Mouse (Mus musculus) heart, embryonic 13.5 days (tissue): ENCODE data around the gene Rhox1. TPM values are rescaled to one million over a fixed set of nuclear protein-coding genes. Genes with fewer than 3 reads are reported as not detected.
"Not testable (repeated sequence)": the region's sequence is repeated elsewhere in the genome, so short reads cannot be mapped to it uniquely, and the experiment has no call there.

Source experiments
- ATAC-seq: fragments of 200-750 bp; cut with Nextera tagmentation; 2 replicates; pipeline ENCODE4 v1.8.0; 2017; ENCODE audit warnings: moderate TSS enrichment; ENCODE audit not compliant: insufficient number of reproducible peaks, low FRiP score, low TSS enrichment; ENCODE audit errors: extremely low read depth
- H3K27ac ChIP-seq: fragments of 300-500 bp; sonication (generic); replicated peaks from 2 replicates; pipeline ENCODE4 v1.5.1; 2015; ENCODE audit warnings: moderate library complexity, mild to moderate bottlenecking, inconsistent platforms
- H3K27me3 ChIP-seq: fragments of 300-500 bp; sonication (generic); replicated peaks from 2 replicates; pipeline ENCODE4 v1.6.1; 2015; ENCODE audit warnings: mild to moderate bottlenecking, inconsistent platforms
- H3K36me3 ChIP-seq: fragments of 300-500 bp; sonication (generic); 2 replicates; pipeline ENCODE4 v1.6.1; 2015; ENCODE audit warnings: mild to moderate bottlenecking, inconsistent platforms
- H3K4me1 ChIP-seq: fragments of 300-500 bp; sonication (generic); 2 replicates; pipeline ENCODE4 v1.6.1; 2015; ENCODE audit warnings: inconsistent platforms
- H3K4me2 ChIP-seq: fragments of 300-500 bp; sonication (generic); 2 replicates; pipeline ENCODE4 v1.6.1; 2015; ENCODE audit warnings: inconsistent platforms, mild to moderate bottlenecking, moderate library complexity
- H3K4me3 ChIP-seq: fragments of 300-500 bp; sonication (generic); 2 replicates; pipeline ENCODE4 v1.5.1; 2015; ENCODE audit warnings: moderate library complexity, mild to moderate bottlenecking, inconsistent platforms
- H3K9ac ChIP-seq: fragments of 300-500 bp; sonication (generic); 2 replicates; pipeline ENCODE4 v1.6.1; 2015; ENCODE audit warnings: inconsistent platforms, mild to moderate bottlenecking, moderate library complexity
- H3K9me3 ChIP-seq: fragments of 300-500 bp; sonication (generic); 2 replicates; pipeline ENCODE4 v1.6.1; 2016; ENCODE audit warnings: inconsistent platforms
- WGBS: fragments of 180-500 bp; shearing (Covaris S2); methylation state at CpG from one replicate; pipeline ENCODE4 v1.1.7; 2015; ENCODE audit warnings: mixed read lengths; 5-methylcytosine and 5-hydroxymethylcytosine counted together
- polyA plus RNA-seq: library from polyadenylated mRNA; unstranded; fragments of >200 nt; fragmentation: Nextera tagmentation; extraction: Ambion mirVana; gene quantifications from 2 replicates; pipeline ENCODE4 v1.2.1, GENCODE M21; 2015

Gene Rhox1
- not detected in 2 replicates for polyA plus RNA-seq

- H3K27ac ChIP-seq, H3K36me3 ChIP-seq, ATAC-seq, H3K27me3 ChIP-seq, H3K9ac ChIP-seq, H3K4me3 ChIP-seq, H3K4me1 ChIP-seq, H3K9me3 ChIP-seq, H3K4me2 ChIP-seq: not testable (repeated sequence)
- WGBS, result 53% methylated on average over 1 of the region's 1 CpGs
Measured at GRCm38 (mm10) chrX:37222158-37222557, at the start of gene Rhox1. TSS of gene Rhox1 (minus strand) at chrX:37222258.

GRCm38 (mm10) chrX:37265038-37265437 lies 43.0 kb upstream of the Rhox1 start, which contains the start of gene Rhox4a:
TSS of gene Rhox4a (plus strand) at chrX:37265338.
- H3K4me1 ChIP-seq, H3K4me3 ChIP-seq, H3K36me3 ChIP-seq, H3K9ac ChIP-seq, ATAC-seq, H3K9me3 ChIP-seq, H3K27me3 ChIP-seq, H3K4me2 ChIP-seq, H3K27ac ChIP-seq: not testable (repeated sequence)
- 97% methylated on average over 11 of the region's 19 CpGs for WGBS

GRCm38 (mm10) chrX:37249619-37250018 lies 27.6 kb upstream of the Rhox1 start, which contains the start of gene Rhox3a:
TSS of gene Rhox3a (plus strand) at chrX:37249919.
- WGBS, result 70% methylated on average over 1 of the region's 3 CpGs
- H3K36me3 ChIP-seq, H3K4me1 ChIP-seq, H3K27ac ChIP-seq, H3K4me2 ChIP-seq, H3K9me3 ChIP-seq, H3K4me3 ChIP-seq, H3K27me3 ChIP-seq, H3K9ac ChIP-seq, ATAC-seq: not testable (repeated sequence)

DNA sequence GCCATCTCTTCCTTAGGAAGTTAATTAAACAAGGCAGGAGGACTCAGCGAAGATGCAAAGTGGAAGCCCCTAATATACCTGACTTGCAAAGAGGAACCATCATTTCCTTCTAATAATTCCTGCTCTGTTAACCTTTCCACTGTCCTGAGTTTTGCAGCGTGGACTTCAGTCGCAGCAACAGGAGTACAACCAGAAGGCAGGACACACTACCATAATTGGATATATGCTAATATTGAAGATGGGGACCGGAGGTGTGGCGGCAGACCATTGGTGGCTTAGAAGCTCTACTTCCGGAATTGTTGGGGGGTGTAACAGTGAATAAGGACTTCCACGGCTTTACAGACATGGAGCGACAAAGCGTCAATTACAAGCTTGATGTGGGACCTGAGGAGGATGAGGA lies 22.6 kb upstream of the Rhox1 start, which contains the start of gene Rhox2a:
Rhox2a (plus strand) TSS at position 301 of the 400 bp plus-strand sequence.
- not testable (repeated sequence) for H3K36me3 ChIP-seq, H3K9ac ChIP-seq, H3K27ac ChIP-seq, H3K9me3 ChIP-seq, H3K4me3 ChIP-seq, ATAC-seq, H3K4me2 ChIP-seq, H3K4me1 ChIP-seq, H3K27me3 ChIP-seq
- WGBS, result 64% methylated on average over 2 of the region's 9 CpGs

GRCm38 (mm10) chrX:37210941-37211340 lies 11.1 kb downstream of the Rhox1 start, which contains the start of gene Gm9:
TSS of gene Gm9 (minus strand) at chrX:37211041.
- Histone ChIP-seq H3K4me3 (no peak within 1 kb of the TSS), H3K27me3 (no peaks in the 10 kb centered on the region), H3K4me1 (no peaks in the 10 kb centered on the region), H3K9ac (no peak within 1 kb of the TSS), H3K9me3 (no peaks in the 10 kb centered on the region), H3K36me3 (no peaks in the 10 kb centered on the region), H3K4me2 (no peak within 1 kb of the TSS), H3K27ac (no peak within 1 kb of the TSS)
- no peak for ATAC-seq
- 85% methylated on average over 10 of the region's 10 CpGs for WGBS

DNA sequence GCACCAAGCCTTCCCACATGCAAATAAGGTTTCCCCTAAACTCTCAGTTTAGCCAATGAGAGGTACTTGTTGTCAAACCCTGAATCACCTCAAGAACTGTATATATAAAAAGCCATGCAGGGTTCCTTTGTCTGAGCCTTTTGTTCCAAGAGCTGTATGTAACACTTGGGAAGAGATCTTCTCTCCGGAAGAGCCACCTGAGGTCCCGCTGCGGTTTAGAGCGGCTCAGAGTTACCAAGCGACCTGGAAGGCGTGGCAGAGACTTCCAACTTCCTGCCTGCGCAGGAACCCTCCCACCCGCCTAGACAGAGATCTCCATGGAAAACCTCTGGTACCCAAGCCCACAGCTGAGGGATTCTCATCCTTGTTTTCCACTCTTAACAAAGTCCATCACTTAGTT lies 23.4 kb downstream of the Rhox1 start:
- Histone ChIP-seq H3K4me3 (no peak overlapping the region), H3K4me2 (no peak overlapping the region), H3K9ac (no peak overlapping the region), H3K9me3 (no peaks in the 10 kb centered on the region), H3K27me3 (no peaks in the 10 kb centered on the region), H3K36me3 (no peaks in the 10 kb centered on the region), H3K4me1 (no peaks in the 10 kb centered on the region), H3K27ac (no peak overlapping the region)
- ATAC-seq, result no peak
- WGBS, result 52% methylated on average over 8 of the region's 8 CpGs

DNA sequence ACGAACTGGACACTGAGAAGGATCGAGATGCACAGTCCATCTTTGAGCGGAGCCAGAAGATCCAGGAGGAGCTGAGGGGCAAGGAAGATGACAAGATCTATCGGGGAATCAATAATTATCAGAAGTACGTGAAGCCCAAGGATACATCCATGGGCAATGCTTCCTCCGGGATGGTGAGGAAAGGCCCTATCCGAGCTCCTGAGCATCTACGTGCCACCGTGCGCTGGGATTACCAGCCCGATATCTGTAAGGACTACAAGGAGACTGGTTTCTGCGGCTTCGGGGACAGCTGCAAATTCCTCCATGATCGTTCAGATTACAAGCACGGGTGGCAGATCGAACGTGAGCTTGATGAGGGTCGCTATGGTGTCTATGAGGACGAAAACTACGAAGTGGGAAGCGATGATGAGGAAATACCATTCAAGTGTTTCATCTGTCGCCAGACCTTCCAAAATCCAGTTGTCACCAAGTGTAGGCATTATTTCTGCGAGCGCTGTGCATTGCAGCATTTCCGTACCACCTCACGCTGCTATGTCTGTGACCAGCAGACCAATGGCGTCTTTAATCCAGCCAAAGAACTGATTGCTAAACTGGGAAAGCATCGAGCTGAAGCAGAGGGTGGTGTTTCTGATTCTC lies 30.2 kb downstream of the Rhox1 start:
- Histone ChIP-seq H3K27me3 (no peaks in the 10 kb centered on the region), H3K9ac (peak overlapping the region; percentile 80), H3K4me2 (peak overlapping the region; percentile 79), H3K4me1 (peaks cover 4% of the 10 kb centered on the region), H3K4me3 (peak overlapping the region; percentile 66), H3K27ac (no peak overlapping the region), H3K36me3 (peaks cover 5% of the 10 kb centered on the region; the same call in 1 of the 2 replicates), H3K9me3 (no peaks in the 10 kb centered on the region)
- WGBS, result 18% methylated on average over 28 of the region's 28 CpGs
- ATAC-seq, result no peak

- Histone ChIP-seq H3K4me1 (peaks cover 4% of the 10 kb centered on the region), H3K9me3 (no peaks in the 10 kb centered on the region), H3K36me3 (peaks cover 5% of the 10 kb centered on the region; the same call in 1 of the 2 replicates), H3K4me2 (peak within 1 kb of the TSS; percentile 79), H3K4me3 (peak within 1 kb of the TSS; percentile 66), H3K9ac (peak within 1 kb of the TSS; percentile 80), H3K27ac (peak within 1 kb of the TSS; percentile 63), H3K27me3 (no peaks in the 10 kb centered on the region)
- peak; percentile 46; the same call in 1 of the 2 replicates for ATAC-seq
- 9% methylated on average over 63 of the region's 63 CpGs for WGBS
Measured at GRCm38 (mm10) chrX:37191105-37191743, 30.8 kb downstream of the Rhox1 start, which contains the start of the genes Ndufa1 and Rnf113a1. TSS of gene Ndufa1 (minus strand) at chrX:37191163. TSS of gene Rnf113a1 (plus strand) at chrX:37191245.

DNA sequence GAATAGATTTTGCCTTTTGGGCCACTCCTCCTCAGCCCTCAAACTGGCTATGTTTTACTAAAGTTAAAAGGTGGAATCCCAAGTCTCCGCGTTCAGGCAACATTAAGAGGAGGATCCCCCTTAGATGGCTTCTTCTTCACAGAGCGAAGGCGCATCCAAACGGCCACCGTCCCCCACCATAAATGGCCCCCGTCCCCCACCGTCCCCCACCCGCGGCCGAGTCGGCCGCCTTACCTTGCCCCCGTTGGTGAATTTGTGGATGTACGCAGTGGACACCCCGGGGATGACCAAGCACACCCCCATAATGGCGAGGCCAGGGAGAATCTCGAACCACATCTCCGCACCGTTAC lies 31.3 kb downstream of the Rhox1 start:
- Histone ChIP-seq H3K4me2 (peak overlapping the region; percentile 79), H3K4me3 (peak overlapping the region; percentile 66), H3K4me1 (peaks cover 4% of the 10 kb centered on the region), H3K27me3 (no peaks in the 10 kb centered on the region), H3K27ac (no peak overlapping the region), H3K36me3 (peaks cover 5% of the 10 kb centered on the region; the same call in 1 of the 2 replicates), H3K9ac (peak overlapping the region; percentile 80), H3K9me3 (no peaks in the 10 kb centered on the region)
- no peak for ATAC-seq
- 11% methylated on average over 20 of the region's 20 CpGs for WGBS

DNA sequence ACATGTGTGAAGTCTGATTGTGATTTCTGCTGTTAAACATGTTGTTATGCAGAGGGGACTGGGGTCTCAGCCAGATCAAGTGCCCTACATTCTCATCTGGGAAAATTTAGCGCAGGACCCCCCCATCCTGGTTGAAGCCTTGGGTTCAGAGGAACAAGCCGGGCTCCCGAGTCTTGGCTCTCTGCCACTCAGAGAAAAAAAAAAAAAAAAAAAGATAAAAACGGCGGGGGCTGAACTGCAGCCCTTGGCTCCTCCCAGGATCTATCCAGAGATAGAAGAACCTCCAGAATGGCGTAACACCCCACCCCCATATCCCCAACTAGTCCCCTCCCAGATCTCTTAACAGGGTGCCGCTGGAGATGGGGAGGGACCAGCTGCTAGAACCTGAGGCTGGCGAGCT lies 37.7 kb downstream of the Rhox1 start:
- not testable (repeated sequence) for H3K27ac ChIP-seq, H3K4me1 ChIP-seq, H3K9me3 ChIP-seq, H3K4me3 ChIP-seq, H3K36me3 ChIP-seq, H3K27me3 ChIP-seq, H3K9ac ChIP-seq, ATAC-seq
- 47% methylated on average over 7 of the region's 8 CpGs for WGBS
- H3K4me2 ChIP-seq, result peak overlapping the region; percentile 54

- WGBS, result 46% methylated on average over 5 of the region's 5 CpGs
- H3K9ac ChIP-seq, result no peak within 1 kb of the TSS
- no peaks in the 10 kb centered on the region for H3K4me1 ChIP-seq
- no peak for ATAC-seq
- H3K4me2 ChIP-seq, result no peak within 1 kb of the TSS
- H3K27me3 ChIP-seq, result no peaks in the 10 kb centered on the region
- no peak within 1 kb of the TSS for H3K27ac ChIP-seq
- H3K4me3 ChIP-seq, result no peak within 1 kb of the TSS
- no peaks in the 10 kb centered on the region for H3K9me3 ChIP-seq
- no peaks in the 10 kb centered on the region for H3K36me3 ChIP-seq
Measured at GRCm38 (mm10) chrX:37168742-37169141, 53.3 kb downstream of the Rhox1 start, which contains the start of gene Akap14. TSS of gene Akap14 (minus strand) at chrX:37168842.
